Mouse (Mus musculus): ENCODE results near the gene Pkmyt1.

DNA sequence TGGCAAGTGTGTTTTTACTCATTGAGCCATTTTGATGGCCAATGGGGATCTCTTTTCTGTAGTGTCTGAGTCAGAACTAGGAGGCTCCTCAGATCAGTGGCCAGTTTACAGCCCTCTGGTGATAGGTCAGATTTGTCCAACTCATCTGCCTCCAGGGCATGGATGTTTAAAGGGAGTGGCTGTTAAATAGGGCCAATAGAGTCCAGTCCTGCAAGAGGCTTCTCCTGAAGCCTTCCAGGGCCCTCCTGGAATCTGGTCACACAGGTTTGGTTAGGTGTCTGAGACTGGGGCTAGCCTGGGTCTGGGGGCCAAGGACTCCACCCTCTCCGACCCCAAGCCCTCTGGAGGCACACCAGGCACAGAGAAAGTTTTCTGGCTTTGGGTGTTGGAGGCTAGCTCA lies 31.6 kb upstream of the Pkmyt1 start:
- TF ChIP-seq TCF12 (IDR thresholded peaks at IDR 0.05; ENCODE audit: insufficient read depth, poor library complexity, severe bottlenecking) (no peak), MAX (IDR thresholded peaks at IDR 0.05; ENCODE audit: low read depth) (no peak)

All from myocyte (in vitro differentiated cells).